Mouse (Mus musculus): ENCODE data around the gene Ankrd34a.

The Ankrd34a gene

DNA sequence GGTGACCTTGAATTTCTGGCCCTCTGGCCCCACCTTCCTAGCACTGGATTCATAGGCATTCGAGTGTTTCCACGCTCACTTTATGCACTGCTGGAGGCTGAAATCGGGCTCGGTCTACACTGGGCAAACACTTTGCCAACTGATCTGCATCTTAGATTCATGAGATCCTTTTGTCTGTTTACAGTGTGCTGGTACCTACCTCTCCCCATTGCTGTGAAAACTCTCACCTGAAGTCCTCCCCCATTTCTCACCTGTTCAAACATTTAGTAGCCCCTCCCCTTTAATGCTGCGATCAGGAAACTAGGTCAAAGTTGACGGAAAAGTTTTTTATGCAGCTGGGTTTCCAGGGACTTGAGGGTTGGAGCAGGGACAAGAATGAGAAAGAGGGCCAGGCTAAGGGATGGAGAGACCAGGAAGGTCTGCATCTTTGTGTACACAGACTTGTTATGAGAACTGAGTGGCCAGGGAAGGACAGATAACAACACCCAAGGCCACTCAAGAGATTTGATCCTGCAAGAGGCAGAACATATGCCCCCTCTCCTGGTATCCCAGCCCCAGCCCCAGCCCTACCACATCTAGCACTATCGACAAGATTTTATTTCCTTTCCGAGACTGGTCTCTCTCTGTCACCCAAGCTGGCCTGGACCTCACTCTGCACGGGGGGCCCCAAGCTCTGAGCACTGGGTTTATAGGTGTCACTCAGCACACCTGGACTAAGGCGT is 32.4 kb upstream of the Ankrd34a start:
- DNase-seq: peak; percentile 68

DNA sequence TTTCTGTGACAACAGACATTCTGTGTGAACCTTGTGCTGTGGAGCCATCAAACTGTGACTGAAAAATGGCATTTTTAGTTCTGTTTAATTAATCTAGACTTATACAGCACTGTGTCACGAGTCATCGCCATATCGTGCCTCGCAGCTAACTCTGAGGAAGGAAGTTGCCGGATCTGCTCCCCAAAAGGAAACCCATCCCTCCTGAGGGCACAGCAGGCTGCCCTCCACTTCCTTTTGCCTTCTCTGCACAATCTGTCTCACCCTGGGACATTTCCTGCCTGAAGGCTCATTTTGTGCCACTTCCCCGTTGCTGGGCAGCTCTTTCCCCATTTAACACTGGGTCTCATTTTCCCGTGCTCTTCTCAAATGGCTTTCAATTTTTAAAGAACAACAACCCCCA is 31.8 kb upstream of the Ankrd34a start:
- peak; percentile 74 for DNase-seq

DNA sequence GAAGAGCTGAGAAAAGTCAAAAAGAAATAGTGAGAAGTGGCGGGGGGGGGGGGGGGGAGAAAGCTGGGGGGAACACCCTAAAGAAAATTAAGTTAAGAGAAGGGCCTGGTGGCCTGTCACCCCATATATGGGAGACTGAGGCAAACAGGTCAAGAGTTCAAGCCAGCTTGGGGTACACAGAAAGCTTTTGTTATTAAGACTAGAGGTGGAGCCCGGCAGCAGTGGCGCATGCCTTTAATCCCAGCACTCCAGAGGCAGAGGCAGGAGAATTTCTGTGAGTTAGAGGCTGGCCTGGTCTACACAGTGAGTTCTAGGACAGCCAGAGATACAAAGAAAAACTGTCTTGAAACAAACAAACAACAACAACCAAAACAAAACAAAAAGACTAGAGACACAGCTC is 31.3 kb upstream of the Ankrd34a start:
- no peak for DNase-seq

DNA sequence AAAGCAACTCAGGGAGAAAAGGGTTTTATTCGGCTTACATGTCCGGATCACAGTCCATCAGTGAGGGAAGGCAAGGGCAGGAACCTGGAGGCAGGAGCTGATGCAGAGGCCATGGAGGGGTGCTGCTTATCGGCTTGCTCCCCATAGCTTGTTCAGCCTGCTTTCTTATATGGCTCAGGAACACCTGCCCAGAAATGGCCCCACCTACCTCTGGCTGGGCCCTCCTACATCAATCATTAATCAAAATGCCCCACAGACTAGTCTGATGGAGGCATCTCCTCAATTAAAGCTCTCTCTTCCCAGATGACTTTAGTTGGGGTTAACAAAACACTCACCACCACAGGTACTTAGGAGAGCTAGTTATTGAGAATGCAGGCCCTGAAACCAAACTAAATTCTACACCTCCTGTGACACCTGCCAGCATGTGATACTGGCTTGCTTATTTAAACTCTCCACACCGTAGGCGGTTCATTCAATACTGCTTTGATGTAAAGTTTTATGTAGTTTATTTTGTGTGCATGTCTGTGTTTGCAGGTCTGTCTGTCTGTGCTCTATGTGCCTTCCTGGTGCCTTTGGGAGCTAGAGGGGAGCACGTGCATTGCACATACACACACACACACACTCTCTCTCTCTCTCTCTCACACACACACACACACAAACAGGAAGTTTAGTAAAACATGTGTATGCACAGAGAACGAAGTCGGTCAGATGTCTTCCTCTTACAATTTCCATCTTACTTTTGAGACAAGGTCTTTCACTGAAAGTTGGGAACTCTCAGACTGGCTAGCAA is 29.6 kb upstream of the Ankrd34a start:
- no peak for DNase-seq

DNA sequence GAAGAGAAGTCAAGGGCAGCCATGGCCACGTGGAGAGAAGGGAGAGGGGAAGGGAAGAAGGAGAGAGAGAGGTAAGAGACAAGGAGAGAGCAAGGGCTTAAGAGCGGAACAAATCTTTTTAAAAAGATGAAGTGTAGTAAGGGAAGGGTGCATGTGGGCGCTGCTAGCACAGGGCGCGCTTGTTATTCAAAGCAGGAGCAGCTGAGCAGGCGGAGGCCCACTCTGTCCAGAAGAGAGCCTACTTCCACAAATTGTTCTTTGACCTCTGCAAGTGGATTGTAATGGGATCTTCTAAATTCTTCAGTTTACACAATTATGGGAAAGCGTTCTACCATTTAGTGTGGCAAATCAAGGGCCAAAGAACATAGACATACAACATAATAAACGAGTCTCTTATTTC is 27.8 kb upstream of the Ankrd34a start:
- DNase-seq: no peak

DNA sequence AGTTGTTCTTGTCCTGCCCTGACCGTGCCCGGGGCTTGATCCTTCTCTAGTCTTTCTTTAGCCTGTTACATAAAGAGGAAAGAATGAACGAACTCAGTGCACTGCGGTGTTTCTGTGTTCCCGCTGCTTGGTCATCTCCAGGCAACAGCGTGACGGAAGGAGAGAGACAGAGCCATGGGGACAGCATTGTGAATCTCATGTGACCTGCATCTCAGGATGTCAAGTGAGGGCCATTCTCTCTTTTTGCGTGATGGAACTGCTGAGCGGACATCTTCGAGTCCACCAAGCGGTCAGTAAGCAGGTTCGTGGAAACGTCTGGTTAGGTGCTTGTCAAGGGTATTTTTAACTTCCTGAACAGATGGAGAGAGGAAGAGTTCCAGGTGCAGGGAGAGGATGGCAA is 26.9 kb upstream of the Ankrd34a start:
- DNase-seq: no peak

DNA sequence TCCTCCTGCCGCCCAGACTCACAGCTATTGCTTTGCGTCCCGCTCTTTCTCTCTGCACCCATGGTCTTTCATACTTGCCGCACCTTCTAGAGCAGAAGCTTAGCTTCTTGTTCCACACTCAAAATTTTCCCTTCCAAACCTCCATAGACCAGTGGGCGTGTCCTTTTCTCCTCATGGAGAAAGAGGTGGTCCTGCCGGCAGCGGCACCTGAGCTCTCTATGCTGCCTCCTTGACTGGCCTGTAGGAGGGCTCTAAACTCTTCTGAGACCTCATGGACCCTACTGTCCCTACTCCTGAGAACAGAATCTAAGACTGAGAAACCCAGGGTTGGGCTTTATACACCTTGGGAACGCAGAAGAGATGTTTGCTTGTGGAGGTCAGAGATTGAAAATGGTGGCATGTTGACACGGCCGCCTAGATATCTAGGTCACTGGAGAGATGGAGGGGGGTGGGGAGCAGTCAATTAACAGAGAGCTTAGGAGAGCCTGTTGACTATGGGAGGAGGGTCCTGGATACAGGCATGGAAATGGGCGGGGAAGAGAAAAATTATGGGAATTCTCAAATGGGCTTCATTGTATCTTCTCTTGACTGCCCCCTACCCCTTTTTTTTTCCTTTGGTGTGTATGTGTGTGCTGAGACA is 26.4 kb upstream of the Ankrd34a start:
- DNase-seq: no peak

DNA sequence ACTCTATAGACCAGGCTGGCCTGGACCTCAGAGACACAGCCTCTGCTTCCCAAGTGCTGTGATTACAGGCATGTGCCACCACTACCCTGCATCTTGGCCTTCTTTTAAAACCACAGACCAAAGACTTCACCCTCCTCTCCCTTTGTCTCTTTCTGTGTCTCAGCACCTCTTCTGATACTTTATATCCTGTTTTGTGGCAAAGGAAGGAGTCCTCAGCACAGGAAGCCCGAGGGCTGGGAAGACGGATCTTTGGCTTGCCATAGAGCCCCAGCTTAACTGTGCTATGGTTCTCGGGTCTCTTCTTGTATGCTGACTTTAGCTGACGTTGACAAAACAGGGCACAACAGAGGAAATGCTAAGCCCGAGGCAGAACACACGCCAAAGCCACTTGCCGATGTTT is 25.8 kb upstream of the Ankrd34a start:
- DNase-seq: no peak

DNA sequence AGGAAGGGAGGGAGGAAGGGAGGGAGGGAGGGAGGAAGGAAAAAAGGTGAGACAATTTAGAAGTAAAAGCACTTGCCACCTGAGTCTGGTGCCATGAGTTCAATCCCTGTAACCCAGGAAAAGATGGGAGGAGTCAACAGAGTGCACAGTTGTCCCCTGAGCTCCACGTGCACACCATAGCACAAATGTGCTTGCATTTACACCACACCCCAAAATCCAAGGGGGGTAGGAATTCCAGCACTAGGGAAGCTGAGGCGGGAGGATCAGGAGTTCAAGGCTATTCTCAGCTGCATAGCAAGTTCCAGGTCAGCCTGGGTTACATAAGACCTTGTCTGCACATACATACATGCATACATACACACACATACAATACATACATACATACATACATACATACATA is 25.1 kb upstream of the Ankrd34a start:
- DNase-seq: no peak

DNA sequence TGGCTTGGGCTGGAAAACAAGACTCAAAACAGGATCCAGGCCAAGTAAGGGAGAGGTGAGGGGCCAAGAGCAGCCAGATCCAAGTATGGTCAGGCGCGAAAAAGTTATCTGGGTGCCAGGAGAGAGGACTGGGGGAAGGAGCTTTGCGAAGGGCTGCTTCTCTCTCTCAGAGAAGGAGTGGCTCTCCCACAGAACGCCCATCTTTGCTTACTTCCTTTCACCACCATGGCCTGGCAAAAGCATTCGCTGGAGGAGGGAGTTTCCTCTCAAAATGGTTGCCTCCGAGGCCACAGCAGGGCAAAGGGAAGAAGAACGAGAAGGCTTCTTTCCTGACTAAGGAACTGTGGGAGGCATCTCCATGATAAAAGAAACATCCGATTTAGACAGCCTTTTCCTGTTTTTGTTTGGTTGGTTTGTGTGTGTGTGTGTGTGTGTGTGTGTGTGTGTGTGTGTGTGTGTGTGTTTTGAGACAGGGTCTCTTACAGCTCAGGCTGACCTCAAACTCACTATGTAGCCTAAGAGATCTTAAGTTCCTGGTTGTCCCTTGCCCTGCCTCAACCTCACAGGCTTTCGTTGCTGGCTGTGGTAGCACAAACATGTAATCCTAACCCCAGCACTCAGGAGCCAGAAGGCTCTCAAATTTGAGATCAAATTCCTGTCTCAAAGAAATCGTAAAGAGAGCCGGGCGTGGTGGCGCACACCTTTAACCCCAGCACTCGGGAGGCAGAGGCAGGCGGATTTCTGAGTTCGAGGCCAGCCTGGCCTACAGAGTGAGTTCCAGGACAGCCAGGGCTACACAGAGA is 24.3 kb upstream of the Ankrd34a start:
- peak; percentile 74 for DNase-seq

DNA sequence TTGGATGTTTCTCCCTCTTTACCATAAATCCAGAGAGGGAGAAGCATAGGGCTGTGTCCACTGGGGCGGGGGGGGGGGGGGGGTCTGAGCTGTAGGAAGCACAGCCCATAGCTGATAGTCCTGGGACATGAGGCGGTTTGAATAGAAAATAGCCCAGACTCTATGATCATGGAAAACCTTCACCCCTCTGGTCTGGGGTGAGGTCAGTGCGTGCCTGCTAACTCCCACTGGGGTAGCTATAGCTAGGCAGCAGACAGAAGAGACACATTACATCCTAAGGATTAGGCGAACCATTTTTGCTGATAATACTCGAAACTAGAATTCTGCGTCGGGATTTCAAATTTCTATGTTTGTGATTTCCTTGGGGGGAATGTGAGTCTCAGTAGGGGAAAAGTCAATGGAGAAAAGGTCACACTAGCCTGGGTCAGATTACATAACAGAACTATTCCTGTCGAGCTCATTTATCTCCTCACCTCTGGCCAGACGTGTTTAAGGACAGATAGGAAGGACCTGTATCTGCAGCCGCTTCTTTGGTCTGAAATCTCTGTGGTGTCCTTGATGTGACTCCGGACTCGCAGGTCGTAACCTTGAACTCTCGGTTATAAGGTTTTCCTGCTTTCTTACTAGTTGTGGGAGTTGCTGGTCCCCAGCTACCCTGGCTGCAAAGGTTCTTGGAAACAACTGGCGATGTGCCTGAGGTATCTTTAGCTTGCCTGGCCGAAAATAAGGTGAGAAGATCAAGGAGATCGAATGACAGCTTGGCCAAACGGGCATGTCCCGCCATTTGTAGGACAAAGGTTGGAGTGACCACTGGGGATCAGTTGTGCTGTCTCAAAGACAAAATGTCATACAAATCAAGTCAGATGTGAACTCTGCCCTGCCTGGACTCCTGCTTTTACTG is 22.6 kb upstream of the Ankrd34a start:
- no peak for DNase-seq

DNA sequence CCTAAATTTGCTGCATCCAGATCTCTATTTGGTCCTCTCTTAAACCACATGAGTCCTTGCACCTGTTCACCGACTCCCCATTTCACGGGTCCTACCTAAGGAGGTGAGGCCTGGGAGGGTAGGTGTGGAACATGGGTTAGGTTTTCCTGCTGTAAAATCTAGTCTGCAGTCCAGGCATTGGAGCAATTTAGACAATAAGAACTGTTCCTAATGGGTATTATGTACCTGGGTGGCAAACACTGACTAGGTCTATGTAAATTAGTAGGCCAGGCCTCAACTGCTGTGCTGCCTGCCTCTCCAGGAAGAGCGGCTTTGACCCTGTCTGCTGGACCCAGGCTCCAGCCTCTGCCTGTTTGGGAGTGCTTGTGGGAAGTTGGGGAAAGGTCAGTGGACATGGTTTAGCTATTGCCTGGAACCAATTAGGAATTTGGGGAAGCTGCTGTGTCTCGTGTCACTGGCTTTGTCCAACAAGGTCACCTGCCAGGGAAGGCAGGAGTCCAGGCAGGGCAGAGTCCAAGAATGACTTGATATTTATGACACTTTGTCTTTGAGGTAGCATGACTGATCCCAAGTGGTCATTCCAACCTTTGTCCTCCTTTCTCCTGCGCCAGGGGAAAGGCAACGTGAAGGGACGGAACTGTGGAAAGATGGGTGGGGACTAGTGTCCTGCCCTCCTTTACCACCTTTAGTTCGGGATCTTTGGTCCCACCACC is 21.0 kb upstream of the Ankrd34a start:
- DNase-seq: no peak

DNA sequence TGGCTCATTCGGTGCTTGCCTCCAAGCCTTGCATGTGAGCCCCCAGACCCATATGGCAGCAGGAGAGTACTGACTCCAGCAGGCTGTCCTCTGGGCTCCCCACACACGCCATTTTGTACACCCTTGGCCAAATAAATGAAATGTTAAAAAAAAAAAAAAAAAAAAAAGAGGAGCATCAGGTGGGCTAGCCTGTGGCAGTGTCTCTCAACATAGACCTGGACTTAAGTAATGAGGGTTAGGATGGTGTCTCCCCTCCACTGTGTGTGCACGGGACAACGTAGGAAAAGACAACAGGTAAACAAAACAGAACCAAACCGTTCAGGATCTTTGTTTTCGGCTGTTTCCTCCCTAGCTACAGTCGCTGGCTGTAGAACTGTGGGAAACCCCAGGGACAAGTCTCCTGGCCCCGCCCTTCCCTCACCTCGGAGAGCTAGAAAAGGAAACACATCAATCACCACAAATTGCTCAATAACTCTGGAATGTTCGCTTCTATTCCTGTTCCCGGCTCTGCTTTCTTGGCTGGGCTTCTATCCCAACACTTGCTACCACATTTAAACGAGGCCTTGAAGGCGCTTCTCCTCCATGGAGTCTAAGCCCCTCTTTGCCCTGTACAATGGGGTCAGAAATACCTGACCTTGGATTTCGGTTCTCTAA is 20.3 kb upstream of the Ankrd34a start:
- peak; percentile 93 for DNase-seq

DNA sequence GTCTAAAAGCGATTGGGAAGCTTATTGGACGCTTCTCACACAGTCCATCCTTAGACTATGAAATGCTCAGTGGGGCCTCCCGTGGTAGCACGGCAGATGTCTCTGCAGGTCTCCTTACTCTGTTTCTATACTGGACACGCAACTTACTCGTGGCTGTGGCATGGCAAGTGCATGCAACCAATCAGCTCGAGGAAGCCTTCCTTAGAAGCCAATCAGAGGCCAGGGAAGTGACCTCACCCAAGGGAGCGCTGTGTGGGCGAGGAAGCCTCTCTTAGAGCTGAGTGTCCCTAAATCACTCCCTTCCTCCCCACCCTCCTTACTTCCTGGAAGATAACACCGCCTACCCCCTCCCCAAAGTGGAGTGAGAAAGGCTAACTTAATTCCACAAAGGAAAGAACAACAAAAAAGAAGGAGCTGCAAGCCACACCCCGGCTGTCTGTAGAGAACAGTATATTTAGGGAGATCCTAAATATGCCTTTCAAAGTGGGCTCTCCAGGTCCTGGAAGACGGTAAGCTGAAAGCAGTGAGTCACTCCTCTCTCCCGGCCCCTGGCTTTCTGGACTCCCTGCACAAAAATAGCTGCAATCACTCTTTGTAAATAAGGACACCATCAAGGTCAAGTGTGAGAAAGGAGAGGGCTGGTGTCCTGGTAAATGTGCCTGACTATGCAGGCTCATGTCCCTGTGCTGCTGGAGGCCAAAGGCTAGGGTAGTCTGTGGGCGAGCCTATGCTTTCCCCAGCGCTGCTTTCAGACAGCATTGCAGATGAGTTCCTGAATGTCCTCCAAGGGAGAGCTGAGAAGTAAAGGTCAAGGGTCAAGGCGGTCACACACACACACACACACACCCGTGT is 19.5 kb upstream of the Ankrd34a start, which contains the start of gene Gm16253:
Gene Gm16253 (plus strand): TSS at position 295 of the 852 bp plus-strand sequence.
- peak; percentile 96 for DNase-seq

DNA sequence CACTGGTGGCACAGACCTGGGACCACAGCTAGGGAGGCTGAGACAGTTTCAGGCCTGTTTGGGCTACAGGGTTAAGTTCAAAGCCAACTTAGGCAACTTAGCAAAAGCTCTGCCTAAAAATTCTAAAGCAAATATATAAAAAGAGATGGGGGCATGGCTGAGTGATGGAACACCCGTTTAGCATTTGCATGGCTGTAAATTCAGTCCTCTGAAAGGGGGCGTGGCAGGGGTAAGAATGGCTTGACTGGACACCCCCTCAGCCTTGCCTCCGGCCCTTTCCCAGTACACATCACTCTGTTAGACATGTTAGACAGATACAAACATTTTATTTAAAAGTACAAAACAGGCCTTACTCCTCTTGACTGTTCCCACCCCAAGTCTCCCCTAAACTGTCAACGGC is 18.9 kb upstream of the Ankrd34a start:
- no peak for DNase-seq

DNA sequence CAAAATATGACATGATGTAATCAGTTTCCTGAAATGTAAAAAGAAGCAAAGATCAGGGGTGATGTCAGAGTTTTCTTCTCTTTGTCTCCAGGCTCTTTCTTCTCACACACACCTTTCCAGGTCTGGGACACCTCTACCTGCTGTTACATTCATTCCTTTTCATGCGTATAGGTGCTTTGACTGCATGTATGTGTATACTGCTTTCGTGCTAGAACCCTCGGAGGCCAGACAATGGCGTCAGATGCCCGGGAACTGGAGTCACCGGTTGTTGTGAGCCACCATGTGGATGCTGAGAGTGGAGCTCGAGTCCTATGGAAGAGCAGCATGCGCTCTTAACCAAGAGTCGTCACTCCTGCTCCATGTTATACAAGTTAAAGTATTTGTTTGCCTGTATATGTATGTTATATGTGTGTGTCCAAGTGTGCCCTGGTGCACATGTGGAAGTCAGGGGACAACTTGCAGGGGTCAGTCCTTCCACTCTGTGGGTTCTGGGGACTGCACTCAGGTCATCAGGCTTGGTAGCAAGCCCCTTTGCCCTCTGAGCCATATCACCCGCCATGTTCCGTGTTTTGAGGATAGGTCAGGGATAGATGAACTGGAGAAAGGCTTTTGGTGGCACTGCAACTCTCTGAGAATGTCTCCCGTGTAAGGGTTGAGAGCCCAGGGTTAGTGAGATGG is 17.7 kb upstream of the Ankrd34a start:
- peak; percentile 11 for DNase-seq

DNA sequence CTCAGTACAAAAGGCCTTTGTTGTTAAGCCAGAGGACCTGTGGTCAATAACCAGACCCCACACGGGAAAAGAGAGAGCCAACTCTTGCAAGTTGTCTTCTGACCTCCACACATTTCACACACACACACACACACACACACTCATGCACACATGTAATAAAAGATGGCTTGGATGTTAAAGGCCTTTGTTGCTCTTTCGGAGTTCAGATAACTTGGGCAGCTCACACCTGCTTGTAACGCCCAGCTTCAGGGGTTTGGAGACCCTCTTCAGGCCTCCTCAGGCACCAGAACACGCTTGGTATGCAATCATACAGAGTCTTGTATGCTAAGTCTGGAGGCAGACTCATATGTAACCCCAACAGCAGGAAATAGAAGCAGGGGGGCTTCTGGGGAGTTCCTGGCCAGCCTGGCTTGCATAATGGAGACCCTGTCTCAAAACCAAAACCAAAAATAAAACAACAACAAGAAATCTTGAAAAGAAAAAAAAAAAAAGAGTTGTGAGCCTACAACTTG is 17.1 kb upstream of the Ankrd34a start:
- no peak for DNase-seq

DNA sequence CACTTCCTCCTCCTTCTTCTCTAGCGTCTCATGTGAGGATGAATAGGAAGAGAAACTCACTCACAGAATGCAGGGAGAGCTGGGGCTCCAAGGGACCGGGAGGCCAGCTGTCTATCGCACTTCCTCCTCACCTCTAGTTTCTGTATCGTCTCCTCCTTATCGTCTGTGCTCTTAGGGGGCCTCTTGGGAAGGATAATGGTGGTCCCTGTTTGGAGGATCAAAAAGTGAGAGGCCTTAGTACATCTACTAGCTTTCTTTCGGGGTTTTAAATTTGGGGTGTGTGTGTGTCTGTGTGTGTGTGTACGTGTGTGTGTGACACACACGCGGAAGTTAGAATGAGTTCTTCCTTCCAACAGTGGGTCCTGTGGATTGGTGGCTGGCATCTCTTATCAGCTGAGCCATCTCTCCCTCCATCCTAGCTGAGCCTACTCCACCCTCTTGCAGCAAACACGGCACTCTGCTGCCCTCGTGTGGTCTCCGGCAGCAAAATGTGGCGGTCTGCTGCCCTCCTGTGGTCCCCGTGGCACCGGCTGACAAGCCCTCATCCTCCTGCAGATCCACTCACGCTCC is 16.5 kb upstream of the Ankrd34a start:
- DNase-seq: peak; percentile 94

DNA sequence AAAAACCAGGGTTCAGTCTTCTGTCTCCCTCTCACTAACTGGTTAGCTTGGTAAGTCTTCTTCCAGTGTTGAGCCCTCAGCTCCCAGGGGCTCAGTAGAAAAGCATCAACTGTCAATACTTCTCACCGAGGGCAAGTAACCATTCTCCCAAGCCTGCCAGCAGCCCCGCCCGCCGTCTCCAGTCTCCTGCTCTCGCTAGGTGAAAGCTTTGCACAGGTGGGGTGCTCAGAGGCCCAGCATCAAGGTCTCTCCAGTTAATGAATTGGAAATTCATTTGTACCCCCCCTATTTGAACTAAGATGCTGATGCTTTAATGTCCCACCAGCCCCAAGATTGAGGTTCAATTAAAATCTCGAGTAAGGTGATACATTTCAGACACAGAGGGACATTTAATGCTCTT is 15.3 kb upstream of the Ankrd34a start:
- peak; percentile 2 for DNase-seq

Data from lung, postnatal 10 days (tissue).